Comparison of ENCODE assay signal across 8 mouse cellular contexts in genomic region chr12:36157304-36157637, GRCm38 (mm10). TPM values are rescaled to one million over a fixed set of nuclear protein-coding genes. Genes with fewer than 3 reads are reported as not detected.
A peak's percentile ranks its signal among the peaks of the same experiment; 100 is the strongest.
DNase-seq lines count a peak whose midpoint lies in the region; ATAC-seq and TF ChIP-seq lines count a peak whose summit lies in the region.

No protein-coding gene starts in this region.

- intact Hi-C loops in heart, postnatal 10 days (cut with DNase I), result loop anchor here (2.0 to 5.0 kb wide), 3 partner anchors 20 to 1630 kb away; partner anchors contain the start of gene Tspan13

- H3K27ac ChIP-seq in heart, embryonic 12.5 days (ENCODE audit: poor library complexity, severe bottlenecking), result peak overlapping the region; percentile 92
- H3K27ac ChIP-seq in ES-E14 (ENCODE audit: insufficient read depth, low read depth, low read length, poor library complexity, severe bottlenecking), result peak overlapping the region; percentile 20; the same call in 1 of the 2 replicates
- peak overlapping the region; percentile 80 for H3K27ac ChIP-seq in forebrain, embryonic 16.5 days (ENCODE audit: low read length)
- H3K27ac ChIP-seq in liver, embryonic 16.5 days (ENCODE audit: low read length), result peak overlapping the region; percentile 87
- peak overlapping the region; percentile 95 for H3K27ac ChIP-seq in stomach, postnatal 0 days (replicated peaks)

- peaks cover 26% of the 10 kb centered on the region for H3K4me1 ChIP-seq in heart, embryonic 12.5 days (replicated peaks)
- peaks cover 7 to 10% of the 10 kb centered on the region in 2 experiments for H3K4me1 ChIP-seq in ES-E14 (ENCODE audit: control insufficient read depth in 2 of 2, insufficient read depth in 2 of 2, low read length in 2 of 2, poor library complexity in 1 of 2)
- peaks cover 25% of the 10 kb centered on the region for H3K4me1 ChIP-seq in forebrain, embryonic 16.5 days (replicated peaks; ENCODE audit: control insufficient read depth, insufficient read depth, low read length)
- peaks cover 18% of the 10 kb centered on the region for H3K4me1 ChIP-seq in liver, embryonic 16.5 days (ENCODE audit: control insufficient read depth, low read depth, low read length)
- H3K4me1 ChIP-seq in stomach, postnatal 0 days (replicated peaks; ENCODE audit: control insufficient read depth, insufficient read depth), result no peaks in the 10 kb centered on the region; the same call in 1 of the 2 replicates

- ATAC-seq in heart, embryonic 12.5 days (ENCODE audit: insufficient number of reproducible peaks, low FRiP score), result peak; percentile 34; the same call in 1 of the 2 replicates
- peak; percentile 31 for ATAC-seq in forebrain, embryonic 16.5 days
- ATAC-seq in liver, embryonic 16.5 days (ENCODE audit: low read depth), result peak; percentile 37
- peak; percentile 65 for ATAC-seq in stomach, postnatal 0 days (ENCODE audit: low FRiP score, low TSS enrichment)

- H3K36me3 ChIP-seq in heart, embryonic 12.5 days, result no peaks in the 10 kb centered on the region
- peaks cover 2% of the 10 kb centered on the region; the same call in 1 of the 2 replicates for H3K36me3 ChIP-seq in ES-E14 (ENCODE audit: control insufficient read depth, insufficient read depth, low read length, poor library complexity, severe bottlenecking)
- H3K36me3 ChIP-seq in forebrain, embryonic 16.5 days (ENCODE audit: control insufficient read depth, insufficient read depth), result no peaks in the 10 kb centered on the region
- H3K36me3 ChIP-seq in liver, embryonic 16.5 days (ENCODE audit: control insufficient read depth, insufficient read depth), result no peaks in the 10 kb centered on the region
- no peaks in the 10 kb centered on the region for H3K36me3 ChIP-seq in stomach, postnatal 0 days (ENCODE audit: control insufficient read depth, insufficient read depth, low read length)

- no peak for TF ChIP-seq CTCF in stomach, postnatal 0 days (IDR thresholded peaks at IDR 0.05; ENCODE audit: low read depth)

- in situ Hi-C loops in ES-E14 (cut with MboI; ENCODE audit: low sequenced_read_pairs in 2 of 2, unreplicated experiment in 2 of 2), result no loop called here

- WGBS in heart, embryonic 12.5 days, result under 1% methylated on average over 14 of the region's 14 CpGs
- WGBS in forebrain, embryonic 16.5 days, result 0% methylated on average over 14 of the region's 14 CpGs
- under 1% methylated on average over 14 of the region's 14 CpGs for WGBS in liver, embryonic 16.5 days (ENCODE audit: insufficient replicate concordance)
- under 1% methylated on average over 14 of the region's 14 CpGs for WGBS in stomach, postnatal 0 days

- no peaks in the 10 kb centered on the region for H3K9me3 ChIP-seq in heart, embryonic 12.5 days (replicated peaks)
- H3K9me3 ChIP-seq in ES-E14 (ENCODE audit: control insufficient read depth, insufficient read depth, low read depth, low read length), result no peaks in the 10 kb centered on the region
- no peaks in the 10 kb centered on the region for H3K9me3 ChIP-seq in forebrain, embryonic 16.5 days (ENCODE audit: control insufficient read depth, low read length)
- no peaks in the 10 kb centered on the region for H3K9me3 ChIP-seq in liver, embryonic 16.5 days (replicated peaks; ENCODE audit: control insufficient read depth, low read length)
- H3K9me3 ChIP-seq in stomach, postnatal 0 days (ENCODE audit: control insufficient read depth, low read length), result no peaks in the 10 kb centered on the region

- H3K27me3 ChIP-seq in heart, embryonic 12.5 days (replicated peaks), result no peaks in the 10 kb centered on the region
- no peaks in the 10 kb centered on the region for H3K27me3 ChIP-seq in forebrain, embryonic 16.5 days (replicated peaks; ENCODE audit: control insufficient read depth, insufficient read depth, low read length)
- H3K27me3 ChIP-seq in liver, embryonic 16.5 days (ENCODE audit: control insufficient read depth, insufficient read depth, low read depth, low read length), result no peaks in the 10 kb centered on the region
- no peaks in the 10 kb centered on the region for H3K27me3 ChIP-seq in stomach, postnatal 0 days (ENCODE audit: control insufficient read depth, insufficient read depth, low read length)

- H3K4me3 ChIP-seq in heart, embryonic 12.5 days, result peak overlapping the region; percentile 98
- H3K4me3 ChIP-seq in ES-E14 (ENCODE audit: insufficient read depth in 1 of 2, low read depth in 1 of 2, low read length in 2 of 2, poor library complexity in 1 of 2, severe bottlenecking in 1 of 2), result peak overlapping the region; percentile 74
- H3K4me3 ChIP-seq in forebrain, embryonic 16.5 days (replicated peaks; ENCODE audit: low read length), result peak overlapping the region; percentile 99
- H3K4me3 ChIP-seq in liver, embryonic 16.5 days (ENCODE audit: low read depth, low read length), result peak overlapping the region; percentile 84
- peak overlapping the region; percentile 88 for H3K4me3 ChIP-seq in stomach, postnatal 0 days (ENCODE audit: low read depth, low read length)

- peak overlapping the region; percentile 77 for H3K4me2 ChIP-seq in heart, embryonic 12.5 days
- peak overlapping the region; percentile 79 for H3K4me2 ChIP-seq in forebrain, embryonic 16.5 days (ENCODE audit: low read length)
- peak overlapping the region; percentile 83 for H3K4me2 ChIP-seq in liver, embryonic 16.5 days (ENCODE audit: low read depth, low read length)
- H3K4me2 ChIP-seq in stomach, postnatal 0 days (replicated peaks; ENCODE audit: low read depth), result peak overlapping the region; percentile 67

- peak; percentile 45 for TF ChIP-seq EP300 in stomach, postnatal 0 days (optimal IDR thresholded peaks at IDR 0.05)

- H3K9ac ChIP-seq in heart, embryonic 12.5 days, result peak overlapping the region; percentile 97
- peak overlapping the region; percentile 73 for H3K9ac ChIP-seq in ES-E14 (ENCODE audit: insufficient read depth, low read depth, low read length, poor library complexity, severe bottlenecking)
- peak overlapping the region; percentile 96 for H3K9ac ChIP-seq in forebrain, embryonic 16.5 days (replicated peaks; ENCODE audit: low read depth, low read length)
- peak overlapping the region; percentile 68 for H3K9ac ChIP-seq in liver, embryonic 16.5 days (ENCODE audit: low read depth, low read length)
- peak overlapping the region; percentile 86 for H3K9ac ChIP-seq in stomach, postnatal 0 days (ENCODE audit: low read length)

- no peak for DNase-seq in heart, postnatal 10 days
- no peak for DNase-seq in ES-E14 (ENCODE audit: low read depth, low spot score)
- no peak for DNase-seq in stomach, postnatal 0 days (ENCODE audit: low spot score)
- no peak for DNase-seq in right cerebral cortex, postnatal 4 days
- DNase-seq in cerebellum, postnatal 10 days, result no peak

TF ChIP-seq in ES-E14, 5 proteins besides CTCF, POLR2A, EP300 and RAD21:
- TF ChIP-seq ZC3H11A (IDR thresholded peaks at IDR 0.05; ENCODE audit: borderline replicate concordance, low read depth, low read length) (no peak), ZNF384 (IDR thresholded peaks at IDR 0.05; ENCODE audit: low read depth, low read length) (no peak), HCFC1 (IDR thresholded peaks at IDR 0.05; ENCODE audit: borderline replicate concordance, insufficient read depth, low read length) (no peak), CHD2 (IDR thresholded peaks at IDR 0.05; ENCODE audit: low read depth, low read length) (no peak), MAFK (IDR thresholded peaks at IDR 0.05; ENCODE audit: insufficient read depth, low read depth, low read length) (no peak)

RNA-seq across cellular contexts. Expression of gene Ankmy2, which starts 0.4 kb away (rescaled TPM):
- 26.7 and 27.6 TPM in 2 replicates for polyA plus RNA-seq in heart, embryonic 12.5 days (2016; fragmentation: Nextera tagmentation; extraction: Ambion mirVana)
- 10 to 100 TPM; 19.7 to 23.8 TPM for total RNA-seq in heart, postnatal 10 days (2021)
- total RNA-seq in ES-E14 (2012; rRNA removed), result 18.2 and 21.2 TPM in 2 replicates
- 64.4 and 64.7 TPM in 2 replicates for polyA plus RNA-seq in forebrain, embryonic 16.5 days (2015; fragmentation: Nextera tagmentation; extraction: Ambion mirVana)
- 6.9 TPM in 2 replicates for polyA plus RNA-seq in liver, embryonic 16.5 days (2015; fragmentation: Nextera tagmentation; extraction: Ambion mirVana)
- polyA plus RNA-seq in stomach, postnatal 0 days (2015; fragmentation: Nextera tagmentation; extraction: Ambion mirVana), result 27.4 and 29.6 TPM in 2 replicates

RNA-seq across cellular contexts. Expression of gene Bzw2, which starts 0.6 kb away (rescaled TPM):
- 213 and 218 TPM in 2 replicates for polyA plus RNA-seq in heart, embryonic 12.5 days (2016; fragmentation: Nextera tagmentation; extraction: Ambion mirVana)
- total RNA-seq in heart, postnatal 10 days (2021), result 100 to 1,000 TPM; 137 to 153 TPM
- 176 and 241 TPM in 2 replicates for total RNA-seq in ES-E14 (2012; rRNA removed)
- 542 and 586 TPM in 2 replicates for polyA plus RNA-seq in forebrain, embryonic 16.5 days (2015; fragmentation: Nextera tagmentation; extraction: Ambion mirVana)
- 33.2 and 34.1 TPM in 2 replicates for polyA plus RNA-seq in liver, embryonic 16.5 days (2015; fragmentation: Nextera tagmentation; extraction: Ambion mirVana)
- polyA plus RNA-seq in stomach, postnatal 0 days (2015; fragmentation: Nextera tagmentation; extraction: Ambion mirVana), result 117 and 122 TPM in 2 replicates

Comparison
In these comparisons a context has a peak if more than half of its experiments do, and no peak if none do; other contexts are left out.
1. H3K27ac ChIP-seq: peak in every context shown above with its lines; median percentile 95 in stomach, postnatal 0 days; 92 in heart, embryonic 12.5 days; 87 in liver, embryonic 16.5 days; 80 in forebrain, embryonic 16.5 days; 20 in ES-E14.